Mouse (Mus musculus) gonadal fat pad, adult 2 months (tissue): Measurements from ENCODE around the gene Apc2. TPM values are rescaled to one million over a fixed set of nuclear protein-coding genes. Genes with fewer than 3 reads are reported as not detected.
"Not testable (repeated sequence)": the region's sequence is repeated elsewhere in the genome, so short reads cannot be mapped to it uniquely, and the experiment has no call there.

Experiments used
- DNase-seq: peaks from one replicate; pipeline ENCODE4 v3.0.0-alpha.2; 2012; ENCODE audit warnings: low read depth
- polyA plus RNA-seq: library from polyadenylated mRNA; depleted of rRNA; stranded (reverse); fragments of >200 nt; gene quantifications from 2 replicates; pipeline ENCODE4 v1.2.3, GENCODE M21; 2012; rRNA removed

Apc2 gene
- 1.4 and 1.5 TPM in 2 replicates for polyA plus RNA-seq

DNA sequence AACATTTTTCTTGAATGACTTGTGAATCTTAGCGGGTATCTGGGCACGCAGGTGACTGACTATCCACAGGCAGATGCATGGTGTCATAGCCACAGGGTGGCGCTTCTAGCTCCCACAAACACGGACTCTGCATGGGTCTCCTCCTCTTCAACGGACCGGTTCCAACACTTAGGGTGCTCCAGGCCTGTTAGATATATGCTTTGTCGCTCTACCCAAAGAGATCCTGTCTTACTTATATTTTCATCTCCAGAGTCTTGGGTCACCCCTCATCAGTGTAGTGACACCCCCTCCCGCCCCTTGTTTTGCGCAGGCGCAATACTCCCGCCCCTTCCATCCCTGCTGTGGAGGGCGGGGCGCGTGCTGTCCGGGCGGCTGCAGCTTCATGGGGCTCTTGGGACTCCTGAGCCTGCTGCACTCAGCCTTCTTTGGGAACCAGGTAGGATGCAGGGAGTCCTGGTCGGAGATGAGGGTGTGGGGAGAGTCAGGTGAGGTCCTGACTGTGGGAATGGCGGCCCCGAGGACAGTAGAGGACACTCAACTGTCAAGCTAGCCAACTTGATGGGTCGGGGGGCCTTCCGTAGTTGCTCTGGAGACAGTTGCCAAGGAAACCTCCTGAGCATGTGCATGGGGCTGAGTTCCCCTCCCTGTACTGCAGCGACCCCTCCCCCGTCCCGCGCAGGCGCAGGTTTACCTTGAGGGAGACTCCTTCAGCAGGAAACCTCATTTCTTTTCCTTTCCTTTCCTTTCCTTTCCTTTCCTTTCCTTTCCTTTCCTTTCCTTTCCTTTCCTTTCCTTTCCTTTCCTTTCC, at the start of gene Apc2:
Gene Apc2 (plus strand): TSS at position 360 of the 808 bp plus-strand sequence.
- no peak for DNase-seq

DNA sequence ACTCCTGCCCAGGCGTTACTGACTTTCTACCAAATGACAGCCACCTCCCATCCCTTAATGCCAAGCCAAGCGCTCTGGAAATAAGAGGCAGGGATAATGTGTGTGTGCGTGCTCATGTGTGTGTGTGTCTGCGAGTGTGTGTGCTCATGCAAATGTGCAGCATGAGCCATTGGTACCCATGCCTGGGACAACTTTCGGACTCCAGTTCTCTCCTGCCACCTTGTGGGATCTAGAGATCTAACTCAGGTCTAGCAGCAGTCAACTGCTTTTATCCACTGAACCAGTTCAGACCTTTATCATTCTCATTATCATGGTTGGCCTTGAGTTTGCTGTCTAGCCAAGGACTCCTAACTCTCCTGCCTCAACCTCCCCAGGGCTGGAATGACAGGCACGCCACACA, 47.9 kb upstream of the Apc2 start:
- no peak for DNase-seq

- not testable (repeated sequence) for DNase-seq
Measured at GRCm38 (mm10) chr10:80248437-80248836, 47.3 kb upstream of the Apc2 start.

GRCm38 (mm10) chr10:80248971-80249640, 46.7 kb upstream of the Apc2 start, which contains the start of gene Ndufs7:
Gene Ndufs7 (plus strand): TSS chr10:80249121.
- DNase-seq = peak; percentile 58

- no peak for DNase-seq
Measured at GRCm38 (mm10) chr10:80250059-80250458, 45.7 kb upstream of the Apc2 start.

- DNase-seq = no peak
Measured at GRCm38 (mm10) chr10:80250573-80250972, 45.2 kb upstream of the Apc2 start.

GRCm38 (mm10) chr10:80252011-80252410, 43.8 kb upstream of the Apc2 start:
- DNase-seq = no peak

DNA sequence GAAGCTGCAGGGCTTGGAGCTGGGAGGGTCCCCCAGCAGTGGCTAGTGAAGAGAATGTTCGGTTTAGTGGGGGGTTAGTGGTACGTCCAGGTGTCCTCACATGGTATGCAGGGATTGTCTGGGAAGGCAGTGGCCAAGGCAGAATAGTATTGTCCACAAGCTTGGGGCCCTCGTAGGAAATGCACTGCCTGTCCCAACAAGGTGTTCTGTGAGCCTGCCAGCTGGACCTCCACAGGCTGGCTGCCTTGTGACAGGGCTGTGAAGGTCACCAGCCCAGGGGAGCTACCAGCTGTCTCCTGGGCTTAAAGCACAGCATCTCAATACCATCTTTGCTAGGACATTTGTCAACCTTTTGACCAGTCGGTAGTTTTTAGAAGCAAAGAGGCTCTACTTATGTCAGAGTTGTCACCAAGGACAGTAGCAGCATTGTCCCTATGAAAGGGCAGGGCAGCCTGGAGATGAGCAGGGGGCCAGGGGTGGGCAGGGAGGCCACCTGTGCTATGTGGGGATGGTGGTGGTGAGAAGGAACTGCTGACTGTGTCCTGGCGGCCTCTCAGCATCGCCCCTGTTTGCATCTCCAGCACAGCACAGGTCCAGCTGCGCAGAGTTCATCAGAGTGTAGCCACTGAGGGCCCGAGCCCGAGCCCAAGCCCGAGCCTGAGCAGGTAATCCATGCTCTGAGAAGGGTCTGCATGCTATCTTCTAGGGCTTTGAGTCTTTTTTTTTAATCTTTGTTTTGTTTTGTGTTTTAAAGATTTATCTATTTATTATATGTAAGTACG, 43.1 kb upstream of the Apc2 start:
- no peak for DNase-seq

DNA sequence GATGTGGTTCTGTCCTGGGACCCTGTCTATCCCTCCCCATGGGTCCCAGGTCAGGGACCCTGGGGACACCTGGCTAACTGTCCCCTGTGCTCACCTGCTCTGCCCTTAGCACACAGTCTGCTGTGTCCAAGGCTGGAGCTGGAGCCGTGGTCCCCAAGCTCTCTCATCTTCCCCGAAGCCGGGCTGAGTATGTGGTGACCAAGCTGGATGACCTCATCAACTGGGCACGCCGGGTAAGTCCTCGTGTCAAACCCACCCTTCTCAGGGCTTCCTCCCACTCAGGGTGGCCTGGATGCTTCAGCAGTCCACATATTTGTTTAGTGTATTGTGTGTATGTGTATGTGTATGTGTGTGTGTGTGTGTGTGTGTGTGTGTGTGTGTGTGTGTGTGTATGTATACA, 42.2 kb upstream of the Apc2 start:
- DNase-seq = no peak

GRCm38 (mm10) chr10:80254331-80255297, 41.2 kb upstream of the Apc2 start:
- DNase-seq = no peak

GRCm38 (mm10) chr10:80255881-80256535, 39.8 kb upstream of the Apc2 start:
- no peak for DNase-seq

- no peak for DNase-seq
Measured at GRCm38 (mm10) chr10:80257936-80258335, 37.8 kb upstream of the Apc2 start.

DNA sequence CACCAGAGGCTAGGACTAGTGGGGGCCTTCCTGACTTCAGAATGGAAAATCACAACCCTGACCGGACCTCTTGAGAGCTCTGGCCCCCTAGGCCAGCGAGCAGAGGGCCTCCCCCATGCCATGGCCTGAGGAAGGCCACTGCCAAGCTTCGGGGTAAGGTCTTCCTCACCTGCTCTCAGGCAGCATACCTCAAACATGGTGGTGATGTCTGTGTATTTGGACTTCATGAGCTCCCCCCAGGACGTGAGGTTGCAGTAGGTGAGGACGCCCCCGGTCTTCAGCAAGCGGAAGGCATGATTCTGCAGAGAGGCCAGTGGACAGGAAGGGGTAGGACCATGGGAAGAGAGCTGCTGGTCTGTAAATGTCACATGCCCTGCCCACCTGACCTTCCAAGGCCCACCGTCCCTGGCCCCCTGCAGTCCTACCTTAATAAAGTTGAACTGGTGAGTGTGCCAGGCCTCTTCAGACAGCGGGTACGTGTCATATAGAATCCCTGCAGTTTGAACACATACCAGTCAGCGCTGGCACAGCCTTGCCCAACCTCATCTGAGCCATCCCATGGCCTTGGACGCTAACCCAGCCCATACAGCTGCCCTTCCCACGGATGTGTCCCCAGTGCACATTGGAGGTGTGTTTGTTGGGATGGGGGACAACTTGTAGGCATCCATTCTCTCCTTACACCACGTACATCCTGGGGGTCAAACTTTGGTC, 36.9 kb upstream of the Apc2 start:
- DNase-seq = no peak

GRCm38 (mm10) chr10:80259463-80259805, 36.3 kb upstream of the Apc2 start:
- DNase-seq = no peak

GRCm38 (mm10) chr10:80259861-80260641, 35.7 kb upstream of the Apc2 start:
- DNase-seq = no peak

DNA sequence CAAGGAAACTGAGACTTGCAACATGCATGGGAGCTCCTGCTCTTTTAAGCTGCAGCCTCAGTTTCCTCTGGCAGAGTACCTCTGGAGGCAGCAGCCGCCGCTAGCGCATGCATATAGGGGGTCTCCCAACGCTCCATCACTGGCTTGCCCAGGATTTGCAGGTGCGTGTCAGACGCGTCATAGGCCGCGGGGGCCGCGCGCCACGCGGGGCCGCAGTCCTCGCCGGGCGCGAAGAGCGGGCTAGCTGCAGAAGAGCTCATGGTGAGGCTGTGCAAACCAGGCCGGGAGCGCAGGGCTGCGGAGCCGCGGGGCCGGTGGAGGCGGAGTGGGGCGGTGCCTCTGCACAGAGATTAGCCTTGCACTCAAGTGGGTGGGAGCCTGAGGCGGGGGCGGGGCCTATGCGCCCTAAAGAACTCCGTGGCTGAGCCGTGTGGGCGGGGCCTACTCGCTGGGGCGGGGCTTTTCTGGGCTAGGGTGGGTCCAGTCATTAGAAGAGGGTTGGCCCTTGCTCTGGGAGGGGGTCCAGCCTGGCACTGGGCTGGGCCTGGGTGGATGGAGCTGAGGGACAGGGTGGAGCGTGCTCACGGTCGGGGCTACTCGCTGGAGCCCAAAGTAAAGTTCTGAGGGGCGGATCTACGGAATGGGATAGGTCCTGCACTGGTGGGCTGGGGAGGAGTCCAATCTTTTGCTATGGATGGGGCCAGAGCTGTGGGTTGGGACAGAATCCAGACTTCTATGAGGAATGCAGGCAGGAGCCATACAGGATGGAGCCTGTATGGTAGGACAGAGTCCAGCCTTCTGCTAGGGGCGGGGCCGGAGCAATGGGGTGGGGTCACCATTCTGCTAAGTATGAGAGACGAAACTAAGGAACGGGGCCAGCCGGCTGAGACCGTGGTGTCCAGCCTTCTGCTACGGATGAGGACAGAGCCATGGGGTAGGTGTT, 34.9 kb upstream of the Apc2 start, which contains the start of the genes Gamt and Dazap1:
Gene Gamt (minus strand): TSS at position 371 of the 943 bp plus-strand sequence.
Gene Dazap1 (plus strand): TSS at position 845 of the 943 bp plus-strand sequence.
- DNase-seq = peak; percentile 59

- DNase-seq = peak; percentile 81
Measured at GRCm38 (mm10) chr10:80261585-80261968, 34.2 kb upstream of the Apc2 start.

- DNase-seq = no peak
Measured at GRCm38 (mm10) chr10:80262169-80262568, 33.6 kb upstream of the Apc2 start.
